Mouse (Mus musculus) right cerebral cortex, postnatal 25 days (tissue): ENCODE measurements around the gene Cd37.

ENCODE experiments used
- DNase-seq: peaks from one replicate; pipeline ENCODE4 v3.0.0; 2022

The Cd37 gene

GRCm38 (mm10) chr7:45234333-45234841, 4.5 kb downstream of the Cd37 start:
- DNase-seq: peak; percentile 26

DNA sequence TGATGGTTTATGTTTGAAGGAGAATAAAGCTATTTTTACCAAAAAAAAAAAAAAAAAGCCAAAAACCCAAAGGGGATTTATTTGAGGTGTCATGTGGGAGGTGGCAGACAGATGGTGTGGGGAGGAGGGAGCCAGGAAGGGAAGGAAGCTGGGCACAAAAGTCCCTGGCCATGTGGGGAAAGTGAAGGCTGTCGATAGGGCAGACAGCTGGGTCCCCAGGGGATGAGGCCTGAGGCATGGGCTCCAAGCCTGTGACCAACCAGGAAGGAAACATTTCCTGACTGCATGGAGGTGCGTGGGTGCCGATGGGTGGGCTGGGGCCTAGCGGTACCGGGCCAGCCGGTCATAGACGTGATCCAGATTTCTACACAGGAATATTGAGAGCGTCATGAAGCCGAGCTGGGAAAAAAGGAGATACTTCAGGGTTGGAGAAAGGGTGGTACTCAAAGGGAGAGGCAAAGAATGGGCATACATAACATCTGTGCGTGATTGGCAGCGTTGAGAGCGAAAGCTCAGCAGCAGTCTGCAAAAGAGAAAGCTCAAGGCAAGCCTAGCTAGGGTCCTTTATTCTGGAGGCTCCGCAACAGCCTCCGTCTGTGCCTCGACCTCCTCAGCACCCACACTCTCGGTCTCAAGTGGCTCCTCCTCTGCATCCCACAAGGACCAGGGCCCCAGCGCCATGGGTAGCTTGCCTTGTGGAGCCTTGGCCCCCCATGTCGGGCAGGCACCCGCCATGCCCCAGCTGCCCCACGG, 5.2 kb downstream of the Cd37 start:
- peak; percentile 79 for DNase-seq

- peak; percentile 54 for DNase-seq
These were observed 6.0 kb downstream of the Cd37 start for GRCm38 (mm10) chr7:45232716-45233465.

DNA sequence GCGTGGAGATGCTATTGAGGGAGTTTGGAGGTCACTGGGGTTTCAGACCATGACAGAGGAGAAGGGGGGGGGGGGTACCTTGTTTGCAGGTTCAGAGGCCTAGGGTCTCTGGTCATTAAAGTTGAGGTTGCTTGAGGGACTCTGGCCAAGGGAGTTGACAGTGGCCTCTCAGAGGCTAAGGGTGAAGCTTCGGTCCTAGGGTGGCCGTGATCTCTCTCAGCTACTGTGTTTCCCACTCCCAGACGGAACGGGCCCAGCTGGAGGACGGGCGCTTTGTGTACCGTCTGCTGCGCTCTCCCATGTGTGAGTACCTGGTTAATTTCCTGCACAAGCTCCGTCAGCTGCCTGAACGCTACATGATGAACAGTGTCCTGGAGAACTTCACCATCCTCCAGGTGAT, 7.0 kb downstream of the Cd37 start:
- no peak for DNase-seq

GRCm38 (mm10) chr7:45231192-45231591, 7.7 kb downstream of the Cd37 start:
- no peak for DNase-seq

DNA sequence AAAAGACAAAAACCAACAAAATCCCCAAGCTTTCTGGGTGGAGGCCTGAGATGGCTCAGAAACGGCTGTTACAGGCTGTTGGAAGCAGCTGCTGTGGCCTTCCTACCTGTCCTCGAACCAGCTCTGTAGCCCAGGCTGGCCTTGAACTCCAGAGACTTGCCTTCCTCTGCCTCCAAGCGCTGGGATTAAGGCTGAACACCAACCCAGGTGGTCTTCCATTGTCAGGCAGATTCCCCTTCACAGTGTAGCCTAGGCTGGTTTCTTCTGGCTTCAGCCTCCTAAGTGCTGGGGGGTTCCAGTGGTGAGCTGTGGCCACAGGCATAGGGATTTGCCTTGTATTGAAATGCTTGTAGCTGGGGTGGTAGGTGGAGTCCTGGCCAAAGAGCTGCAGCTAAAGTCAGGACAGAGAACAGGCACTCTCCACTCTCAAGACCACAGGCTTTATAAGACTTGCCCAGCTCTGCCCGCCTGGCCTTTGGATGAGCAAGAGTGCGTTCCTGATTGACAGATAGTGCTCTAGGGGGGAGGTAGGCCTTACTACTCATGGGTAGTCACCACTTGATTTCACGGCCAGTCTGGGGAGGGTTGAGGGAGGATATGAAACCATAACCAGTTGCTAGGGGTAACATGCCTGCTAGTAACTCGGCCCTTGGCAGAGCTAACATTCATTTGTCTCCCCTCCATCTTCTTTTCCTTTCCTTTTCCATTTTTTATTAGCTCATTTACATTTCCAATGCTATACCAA, 9.3 kb downstream of the Cd37 start:
- no peak for DNase-seq

DNA sequence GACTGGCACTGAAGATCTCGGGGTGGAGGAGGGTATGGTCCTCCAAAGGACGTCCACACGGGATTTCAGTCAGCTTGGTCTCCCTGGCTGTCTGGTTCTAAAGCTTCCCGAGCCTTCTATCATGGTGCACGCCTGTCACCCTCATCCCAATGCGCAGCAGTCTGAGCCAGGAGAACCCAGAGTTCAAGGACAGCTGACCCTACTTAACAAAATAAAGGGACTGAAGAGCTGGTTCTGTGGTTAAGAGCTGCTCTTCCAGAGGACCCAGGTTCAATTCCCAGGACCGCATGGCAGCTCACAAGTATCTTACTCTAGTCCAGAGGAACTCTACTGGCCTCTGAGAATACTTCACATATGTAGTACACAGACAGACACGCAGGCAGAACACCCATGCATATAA, 9.9 kb downstream of the Cd37 start:
- no peak for DNase-seq

GRCm38 (mm10) chr7:45228548-45228947, 10.4 kb downstream of the Cd37 start:
- DNase-seq: no peak

DNA sequence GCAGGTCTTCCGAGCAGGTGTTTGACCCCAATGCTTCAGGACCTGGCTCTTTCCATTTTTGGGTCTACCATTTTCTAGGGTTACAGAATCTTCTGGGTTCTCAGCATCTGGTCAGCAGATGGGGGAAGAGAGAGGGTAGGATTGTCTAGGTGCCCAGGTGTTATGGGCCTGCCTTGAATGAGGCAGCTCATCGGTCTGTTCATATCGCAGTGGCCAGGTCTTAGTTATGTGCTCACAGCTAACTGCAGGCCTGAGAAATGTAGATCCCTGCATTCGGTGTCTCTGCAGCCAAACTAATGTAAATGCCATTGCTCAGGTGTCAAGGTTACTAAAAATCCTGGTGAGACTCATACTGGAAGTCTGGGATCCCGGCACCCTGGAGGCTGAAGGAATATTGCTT, 12.5 kb downstream of the Cd37 start:
- DNase-seq: no peak

DNA sequence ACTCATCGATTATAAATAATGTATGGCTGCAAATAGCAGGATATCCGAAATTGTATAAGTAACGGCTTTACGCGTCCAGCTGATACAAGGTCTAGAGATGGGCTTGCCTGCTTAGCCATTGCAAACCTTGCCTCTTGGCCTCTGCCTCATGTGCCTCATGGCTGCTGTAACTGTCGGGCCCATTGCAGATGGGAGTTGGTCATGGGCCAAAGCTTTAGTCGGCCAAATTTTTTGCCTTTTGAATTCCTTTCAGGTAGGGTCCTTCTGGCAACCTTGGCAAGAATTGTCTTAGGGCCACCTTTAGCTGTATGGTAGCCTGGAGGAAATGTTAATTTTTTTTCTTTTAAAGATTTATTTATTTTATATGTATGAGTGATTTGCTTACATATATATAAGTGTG, 14.1 kb downstream of the Cd37 start:
- no peak for DNase-seq

DNA sequence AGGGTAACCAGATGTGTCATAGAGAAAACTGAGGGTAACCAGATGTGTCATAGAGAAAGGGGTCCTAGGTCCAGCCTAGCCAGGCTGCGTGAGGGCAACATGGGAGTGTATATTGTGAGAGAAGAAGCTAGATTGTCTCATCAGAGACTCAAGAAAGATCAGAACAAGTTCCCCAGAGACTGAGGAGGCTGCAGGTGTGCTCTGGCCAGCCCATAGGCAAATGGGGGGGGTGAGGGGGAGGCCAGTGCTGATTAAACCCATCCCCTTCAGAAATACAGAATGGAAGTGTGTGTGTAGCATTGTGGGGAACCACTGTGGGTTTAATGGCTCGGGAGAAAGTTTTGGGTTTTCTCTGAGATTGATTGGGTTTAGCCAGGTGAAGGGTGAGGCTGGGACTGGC, 17.2 kb downstream of the Cd37 start:
- no peak for DNase-seq

GRCm38 (mm10) chr7:45216442-45217183, 22.3 kb downstream of the Cd37 start:
- DNase-seq: no peak

GRCm38 (mm10) chr7:45215673-45216441, 23.1 kb downstream of the Cd37 start, which contains the start of gene Tead2:
Gene Tead2, plus strand, starts transcription at chr7:45215753.
- DNase-seq: no peak

DNA sequence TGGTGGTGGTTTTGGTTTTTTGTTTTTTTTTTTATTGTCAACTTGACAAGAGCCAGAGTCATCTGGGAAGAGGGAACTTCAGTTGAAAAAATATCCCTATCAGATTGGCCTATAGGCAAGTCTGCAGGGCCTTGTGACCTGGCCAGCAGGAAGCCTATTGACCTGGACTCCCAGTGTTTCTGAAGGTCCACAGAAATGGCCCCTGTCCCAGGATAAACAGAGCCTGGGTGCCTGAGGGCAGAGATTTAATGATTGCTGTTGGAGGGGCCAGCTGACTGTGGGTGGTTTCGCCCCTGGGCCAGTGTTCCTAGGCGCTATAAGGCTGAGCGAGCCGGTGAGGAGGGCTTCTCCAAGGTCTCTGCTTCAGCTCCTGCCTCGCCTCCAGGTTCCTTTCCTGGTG, 25.2 kb downstream of the Cd37 start:
- no peak for DNase-seq

DNA sequence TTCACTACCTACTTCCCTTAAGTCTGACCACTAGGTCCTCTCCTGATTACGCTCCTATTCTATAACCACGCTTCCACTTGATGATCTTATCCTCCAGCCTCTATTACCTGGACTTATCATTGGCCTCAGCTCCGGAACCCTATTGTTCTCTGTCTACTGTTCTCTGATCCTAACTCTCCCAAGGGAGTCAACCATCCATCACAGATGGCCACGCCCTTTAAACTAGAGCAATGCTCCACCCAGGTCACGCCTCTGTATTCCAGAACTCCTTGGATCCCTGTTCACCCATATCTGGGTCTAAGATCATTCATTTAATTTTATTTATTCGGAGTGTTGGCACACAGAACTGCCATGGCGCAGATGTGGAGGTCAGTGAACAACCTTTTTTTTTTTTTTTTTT, 26.6 kb downstream of the Cd37 start:
- DNase-seq: no peak

DNA sequence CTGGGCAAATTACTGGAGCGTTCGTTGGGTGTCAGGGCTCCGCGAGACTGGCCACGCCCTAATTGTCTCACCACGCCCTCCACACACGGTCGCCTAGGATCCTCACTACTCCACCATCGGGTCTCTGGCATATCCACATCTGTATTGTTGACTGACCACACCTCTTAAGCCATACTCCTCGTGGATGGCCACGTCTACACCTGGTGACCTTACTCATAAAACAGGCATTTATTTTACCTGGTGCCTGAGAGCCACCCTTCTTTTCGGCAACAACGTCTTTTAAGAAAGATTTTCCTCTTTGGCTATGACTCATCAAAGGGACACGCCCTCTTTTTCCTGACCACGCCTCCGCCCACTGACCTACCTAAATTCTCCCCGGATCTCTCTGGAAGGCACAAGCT, 27.1 kb downstream of the Cd37 start, which contains the start of gene Dkkl1:
Gene Dkkl1 (minus strand): TSS at position 297 of the 401 bp plus-strand sequence.
- no peak for DNase-seq

- no peak for DNase-seq
These were observed 27.8 kb downstream of the Cd37 start for GRCm38 (mm10) chr7:45211070-45211469.

DNA sequence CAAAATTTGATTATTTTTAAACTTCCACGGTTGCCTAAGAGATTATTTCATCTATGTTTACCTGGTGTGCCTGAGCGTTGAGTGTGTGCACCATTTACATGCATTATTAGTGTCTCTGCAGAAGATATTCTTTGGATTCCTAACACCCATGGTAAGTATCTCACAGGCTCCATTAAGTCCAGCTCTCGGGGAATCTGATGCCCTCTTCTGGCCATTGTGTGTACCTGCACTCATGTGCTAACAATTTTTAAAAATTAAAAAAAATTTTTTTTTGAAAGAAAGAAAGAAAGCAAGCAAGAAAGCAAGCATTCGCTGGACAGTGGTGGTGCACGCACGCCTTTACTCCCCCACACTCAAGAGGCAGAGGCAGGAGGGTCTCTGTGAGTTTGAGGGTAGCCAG, 30.7 kb downstream of the Cd37 start:
- no peak for DNase-seq

GRCm38 (mm10) chr7:45204380-45205143, 34.4 kb downstream of the Cd37 start, which contains the start of gene Ccdc155:
Gene Ccdc155, minus strand, starts transcription at chr7:45204892.
- DNase-seq: peak; percentile 90

DNA sequence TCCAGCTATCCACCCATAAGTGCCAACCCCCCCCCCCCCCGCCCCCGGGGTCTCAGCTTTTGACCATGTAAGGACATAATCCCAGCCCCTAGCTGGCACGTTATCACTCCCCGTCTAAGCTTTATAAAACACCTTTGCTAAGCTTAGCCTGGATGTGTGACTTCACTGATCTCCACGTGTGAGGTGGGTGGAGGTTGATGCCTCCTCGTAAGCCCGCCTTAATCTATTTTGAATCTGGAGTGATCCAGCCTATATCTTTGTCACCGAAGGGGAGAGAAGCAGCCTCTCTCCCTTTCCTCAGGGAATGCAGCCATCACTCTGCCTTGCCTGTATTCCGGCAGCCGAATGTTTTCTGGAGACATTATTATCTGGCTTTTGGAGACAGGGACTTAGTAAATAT, 36.3 kb downstream of the Cd37 start:
- DNase-seq: no peak

GRCm38 (mm10) chr7:45198961-45199360, 40.0 kb downstream of the Cd37 start:
- peak; percentile 48 for DNase-seq
